Mouse (Mus musculus): Measurements from ENCODE around the gene Atp6v0e2. TPM values are rescaled to one million over a fixed set of nuclear protein-coding genes. Genes with fewer than 3 reads are reported as not detected.

Gene Atp6v0e2
- polyA plus RNA-seq, 3 experiments from 2014 or later, result 0.57 TPM; not detected in 2

GRCm38 (mm10) chr6:48578736-48579135 is 41.3 kb downstream of the Atp6v0e2 start:
- no peak for ATAC-seq

- peak; percentile 72 for ATAC-seq
These were observed 41.8 kb downstream of the Atp6v0e2 start for GRCm38 (mm10) chr6:48579215-48579648.

GRCm38 (mm10) chr6:48581257-48581656 is 43.8 kb downstream of the Atp6v0e2 start:
- ATAC-seq, result no peak

GRCm38 (mm10) chr6:48582037-48582436 is 44.6 kb downstream of the Atp6v0e2 start:
- ATAC-seq, result no peak

- ATAC-seq, result no peak
These were observed 51.9 kb downstream of the Atp6v0e2 start, which contains the start of gene Gm45021 for GRCm38 (mm10) chr6:48589194-48589750. Gene Gm45021, plus strand, starts transcription at chr6:48589610.

Other genes starting within 250 kb of the Atp6v0e2 start
- 10 to 100 TPM in 2 of 3 experiments, 1 to 10 TPM in 1; 9.2 to 19.7 (median 12.2) TPM for gene Krba1, start 142.0 kb upstream of the Atp6v0e2 start, polyA plus RNA-seq (2017; shearing (Covaris generic))
- gene Zfp467, start 91.8 kb upstream of the Atp6v0e2 start, polyA plus RNA-seq (2017; shearing (Covaris generic)), result 10 to 100 TPM in 1 of 3 experiments, 1 to 10 TPM in 2; 4.5 to 10.4 (median 8.2) TPM
- gene Sspo, start 89.4 kb upstream of the Atp6v0e2 start, polyA plus RNA-seq (2017; shearing (Covaris generic)), result 1 to 10 TPM in 1 of 3 experiments, under 1 TPM in 2; 0.54 to 1.2 (median 0.97) TPM
- gene Lrrc61, start 17.2 kb downstream of the Atp6v0e2 start, polyA plus RNA-seq (2017; shearing (Covaris generic)), result 10 to 100 TPM; 27.5 to 40.7 (median 30.3) TPM
- under 1 TPM in 1 of 3 experiments, not detected in 2; 0.35 TPM for gene Rarres2, start 35.2 kb downstream of the Atp6v0e2 start, polyA plus RNA-seq (2017; shearing (Covaris generic))
- not detected for gene Gm45021, start 52.0 kb downstream of the Atp6v0e2 start, polyA plus RNA-seq (2017; shearing (Covaris generic))
- 1 to 10 TPM; 2.7 to 6.3 (median 2.9) TPM for gene Repin1, start 56.3 kb downstream of the Atp6v0e2 start, polyA plus RNA-seq (2017; shearing (Covaris generic))
- 1 to 10 TPM in 1 of 3 experiments, not detected in 2; 2.7 TPM for gene Gm44965, start 56.3 kb downstream of the Atp6v0e2 start, polyA plus RNA-seq (2017; shearing (Covaris generic))
- gene Zfp775, start 64.4 kb downstream of the Atp6v0e2 start, polyA plus RNA-seq (2017; shearing (Covaris generic)), result 1 to 10 TPM; 4.5 to 7.7 (median 7.3) TPM
- gene AI854703, start 89.1 kb downstream of the Atp6v0e2 start, polyA plus RNA-seq (2017; shearing (Covaris generic)), result 1 to 10 TPM in 2 of 3 experiments, under 1 TPM in 1; 0.40 to 2.2 (median 2.1) TPM
- gene Gimap8, start 109.6 kb downstream of the Atp6v0e2 start, polyA plus RNA-seq (2017; shearing (Covaris generic)), result 100 to 1,000 TPM; 134 to 165 (median 146) TPM
- gene Gimap9, start 138.5 kb downstream of the Atp6v0e2 start, polyA plus RNA-seq (2017; shearing (Covaris generic)), result 100 to 1,000 TPM; 236 to 293 (median 290) TPM
- gene Gimap4, start 146.9 kb downstream of the Atp6v0e2 start, polyA plus RNA-seq (2017; shearing (Covaris generic)), result 1,000 to 10,000 TPM; 1,788 to 2,089 (median 1,869) TPM
- gene Gimap6, start 170.6 kb downstream of the Atp6v0e2 start, polyA plus RNA-seq (2017; shearing (Covaris generic)), result 1,000 to 10,000 TPM; 1,024 to 1,390 (median 1,261) TPM
- gene Gm28053, start 181.0 kb downstream of the Atp6v0e2 start, polyA plus RNA-seq (2017; shearing (Covaris generic)), result 10 to 100 TPM; 58.9 to 85.2 (median 59.9) TPM
- 100 to 1,000 TPM; 458 to 769 (median 564) TPM for gene Gimap7, start 181.0 kb downstream of the Atp6v0e2 start, polyA plus RNA-seq (2017; shearing (Covaris generic))
- gene Gimap1, start 201.4 kb downstream of the Atp6v0e2 start, polyA plus RNA-seq (2017; shearing (Covaris generic)), result 100 to 1,000 TPM; 353 to 386 (median 354) TPM
- gene Gimap5, start 208.6 kb downstream of the Atp6v0e2 start, polyA plus RNA-seq (2017; shearing (Covaris generic)), result 100 to 1,000 TPM; 218 to 266 (median 236) TPM
- 1,000 to 10,000 TPM; 1,096 to 1,768 (median 1,751) TPM for gene Gimap3, start 233.2 kb downstream of the Atp6v0e2 start, polyA plus RNA-seq (2017; shearing (Covaris generic))